Comparison of ENCODE assay signal across 9 mouse cellular contexts in genomic region chr5:136714879-136715278, GRCm38 (mm10). TPM values are rescaled to one million over a fixed set of nuclear protein-coding genes. Genes with fewer than 3 reads are reported as not detected.
DNase-seq lines count a peak whose midpoint lies in the region; ATAC-seq and TF ChIP-seq lines count a peak whose summit lies in the region.
"Had no signal": no experiment of that assay in that cellular context is flagged by ENCODE, and none has a peak within 500 bp of the region (broad histone marks: within the 10 kb centered on the region; RNA-seq: fewer than 3 reads in every experiment).

No protein-coding gene starts in this region.

- peaks cover 37% of the 10 kb centered on the region for H3K4me1 ChIP-seq in kidney, embryonic 15.5 days
- no peaks in the 10 kb centered on the region for H3K4me1 ChIP-seq in MEL (ENCODE audit: control insufficient read depth in 1 of 2, insufficient read depth in 2 of 2, low read length in 2 of 2)
- no peaks in the 10 kb centered on the region for H3K4me1 ChIP-seq in liver, embryonic 13.5 days (replicated peaks)

- H3K27me3 ChIP-seq in kidney, embryonic 15.5 days: peaks cover 17% of the 10 kb centered on the region; the same call in 1 of the 2 replicates
- H3K27me3 ChIP-seq in MEL (ENCODE audit: control insufficient read depth in 1 of 2, insufficient read depth in 2 of 2, low read length in 2 of 2): no peaks in the 10 kb centered on the region; a peak in 1 of 4 replicates
- peaks cover 16% of the 10 kb centered on the region; the same call in 1 of the 2 replicates for H3K27me3 ChIP-seq in liver, embryonic 13.5 days

- H3K4me3 ChIP-seq in kidney, embryonic 15.5 days (replicated peaks): peak overlapping the region; percentile 21
- H3K4me3 ChIP-seq in MEL (ENCODE audit: control insufficient read depth in 1 of 2, insufficient read depth in 1 of 2, low read depth in 2 of 2, low read length in 2 of 2): no peak overlapping the region
- no peak overlapping the region for H3K4me3 ChIP-seq in liver, embryonic 13.5 days (replicated peaks)
- H3K4me3 ChIP-seq: erythroblast, embryonic 14.5 days had no signal

- no peaks in the 10 kb centered on the region for H3K79me2 ChIP-seq in MEL (ENCODE audit: control insufficient read depth, insufficient read depth, low read length, poor library complexity)

- 35% methylated on average over 11 of the region's 11 CpGs for WGBS in kidney, embryonic 15.5 days
- 19% methylated on average over 11 of the region's 11 CpGs for WGBS in liver, embryonic 13.5 days (ENCODE audit: insufficient replicate concordance)

- no peak for TF ChIP-seq EP300 in MEL (IDR thresholded peaks at IDR 0.05; ENCODE audit: low read depth in 1 of 2, low read length in 2 of 2)

- ATAC-seq in kidney, embryonic 15.5 days (replicated peaks; ENCODE audit: low FRiP score): no peak
- ATAC-seq in liver, embryonic 13.5 days (ENCODE audit: low read depth): no peak

- no peak overlapping the region for H3K9ac ChIP-seq in kidney, embryonic 15.5 days
- no peak overlapping the region for H3K9ac ChIP-seq in MEL (ENCODE audit: control insufficient read depth, low read depth, low read length, poor library complexity, severe bottlenecking)
- no peak overlapping the region for H3K9ac ChIP-seq in liver, embryonic 13.5 days

- no peak for DNase-seq in kidney, adult 9 months
- DNase-seq in MEL (ENCODE audit: low read depth, low spot score): peak; percentile 60
- peak; percentile 46 to 79 for DNase-seq in cerebellum, postnatal 4 days (ENCODE audit: low spot score in 2 of 2)
- DNase-seq in heart, postnatal 4 days: peak; percentile 64
- peak; percentile 9 for DNase-seq in liver, embryonic 13.5 days
- peak; percentile 72 for DNase-seq in retina, embryonic 14.5 days (ENCODE audit: low spot score)
- DNase-seq in urinary bladder, postnatal 36 days (ENCODE audit: low spot score in 2 of 2): no peak

- peak overlapping the region; percentile 51 for H3K4me2 ChIP-seq in kidney, embryonic 15.5 days
- H3K4me2 ChIP-seq in liver, embryonic 13.5 days: peak overlapping the region; percentile 21; the same call in 1 of the 2 replicates

- no peaks in the 10 kb centered on the region for H3K36me3 ChIP-seq in kidney, embryonic 15.5 days
- H3K36me3 ChIP-seq in MEL (ENCODE audit: control insufficient read depth in 1 of 2, insufficient read depth in 2 of 2, low read length in 2 of 2): no peaks in the 10 kb centered on the region
- no peaks in the 10 kb centered on the region for H3K36me3 ChIP-seq in liver, embryonic 13.5 days

- no peak for TF ChIP-seq POLR2A in MEL (IDR thresholded peaks at IDR 0.05; ENCODE audit: control insufficient read depth in 1 of 2, insufficient read depth in 1 of 2, low read depth in 1 of 2, low read length in 2 of 2, poor library complexity in 1 of 2)

- peak; percentile 79 for TF ChIP-seq RAD21 in MEL (IDR thresholded peaks at IDR 0.05; ENCODE audit: low read depth, low read length)

- H3K9me3 ChIP-seq in kidney, embryonic 15.5 days (replicated peaks): no peaks in the 10 kb centered on the region
- H3K9me3 ChIP-seq in MEL (replicated peaks; ENCODE audit: insufficient read depth, low read length): no peaks in the 10 kb centered on the region
- H3K9me3 ChIP-seq in liver, embryonic 13.5 days (replicated peaks): no peaks in the 10 kb centered on the region

- TF ChIP-seq CTCF in MEL (IDR thresholded peaks at IDR 0.05 in 2 of 3, conservative IDR thresholded peaks at IDR 0.05 in 1 of 3; ENCODE audit: control insufficient read depth in 1 of 3, insufficient read depth in 1 of 3, low read depth in 2 of 3, low read length in 3 of 3, poor library complexity in 1 of 3, severe bottlenecking in 1 of 3): peak; percentile 71 to 91 (median 78)

- H3K27ac ChIP-seq in kidney, embryonic 15.5 days: no peak overlapping the region
- H3K27ac ChIP-seq in MEL (ENCODE audit: control insufficient read depth, low read depth, low read length): no peak overlapping the region
- H3K27ac ChIP-seq in liver, embryonic 13.5 days: no peak overlapping the region

TF ChIP-seq in MEL, 35 proteins besides CTCF, POLR2A, EP300 and RAD21:
- TF ChIP-seq KAT2A (conservative IDR thresholded peaks at IDR 0.05; ENCODE audit: low read depth, low read length): no peak
- peak; percentile 58 for TF ChIP-seq SMC3 (IDR thresholded peaks at IDR 0.05; ENCODE audit: low read depth, low read length)
- TF ChIP-seq ZC3H11A (IDR thresholded peaks at IDR 0.05; ENCODE audit: low read depth, low read length): peak; percentile 51
- TF ChIP-seq POLR2AphosphoS5 (IDR thresholded peaks at IDR 0.05; ENCODE audit: borderline replicate concordance, low read depth, low read length): no peak

RNA-seq across cellular contexts. Expression of gene Myl10, which starts 21.9 kb away (rescaled TPM):
- polyA plus RNA-seq in kidney, embryonic 15.5 days (2015; fragmentation: Nextera tagmentation; extraction: Ambion mirVana): not detected in 2 replicates
- 0.42 and 0.52 TPM in 2 replicates for total RNA-seq in MEL (2012; rRNA removed)
- under 1 TPM in 1 of 2 experiments, not detected in 1; 0.11 TPM for polyA plus RNA-seq in MEL (2012; ENCODE audit: insufficient read depth in 1 of 2, insufficient read length in 2 of 2, low read depth in 1 of 2, low replicate concordance in 2 of 2, missing spikeins in 1 of 2)
- total RNA-seq in heart, postnatal 4 days (2021): not detected
- polyA plus RNA-seq in liver, embryonic 13.5 days (2015; fragmentation: Nextera tagmentation; extraction: Ambion mirVana): not detected in 2 replicates
- polyA plus RNA-seq: erythroblast, embryonic 14.5 days had no signal

Comparison
In these comparisons a context has a peak if more than half of its experiments do, and no peak if none do; other contexts are left out.
1. DNase-seq: peak in MEL (single experiment), cerebellum, postnatal 4 days (2 of 2), heart, postnatal 4 days (single experiment), liver, embryonic 13.5 days (single experiment) and retina, embryonic 14.5 days (single experiment); none in kidney, adult 9 months (single experiment) and urinary bladder, postnatal 36 days (0 of 2).